Mouse (Mus musculus) myocyte (in vitro differentiated cells): ENCODE measurements at regions not wholly inside any gene's neighbourhood (a gene's known extent, or its start where the extent isn't known, plus 50 kb on each side); places are given as distances from the start of the nearest gene placed in this dataset.

Source experiments
- H3K27me3 ChIP-seq: one replicate; pipeline ENCODE4 v1.6.1; 2011; ENCODE audit not compliant: control insufficient read depth, insufficient read depth, insufficient read length
- H3K36me3 ChIP-seq: one replicate; pipeline ENCODE4 v1.6.1; 2011; ENCODE audit not compliant: control insufficient read depth, insufficient read depth
- H3K4me2 ChIP-seq: one replicate; pipeline ENCODE4 v1.6.1; 2011; ENCODE audit warnings: low read depth, control low read depth
- H3K4me3 ChIP-seq: one replicate; pipeline ENCODE4 v1.5.1; 2011; ENCODE audit warnings: mild to moderate bottlenecking, control low read depth, moderate library complexity
- H3K79me2 ChIP-seq: one replicate; pipeline ENCODE4 v1.6.1; 2011; ENCODE audit not compliant: control insufficient read depth, insufficient read depth
- H3ac ChIP-seq: one replicate; pipeline ENCODE4 v1.6.1; 2011; ENCODE audit not compliant: control insufficient read depth, insufficient read length
- CEBPB ChIP-seq: IDR thresholded peaks from 2 replicates; pipeline ENCODE4 v1.6.1; 2011; ENCODE audit warnings: mild to moderate bottlenecking, moderate library complexity; ENCODE audit not compliant: poor library complexity, insufficient read depth, severe bottlenecking
- E2F4 ChIP-seq: IDR thresholded peaks from one replicate; pipeline ENCODE4 v1.6.1; 2011; ENCODE audit warnings: mild to moderate bottlenecking, control low read depth, moderate library complexity; ENCODE audit not compliant: insufficient read depth
- MAX ChIP-seq: IDR thresholded peaks from one replicate; pipeline ENCODE4 v1.6.1; 2011; ENCODE audit warnings: low read depth, mild to moderate bottlenecking, control low read depth
- MYOD1 ChIP-seq, 3 experiments: IDR thresholded peaks; one replicate each; pipeline ENCODE4 v1.6.1; 2011; ENCODE audit warnings: control low read depth in 2 of 3, low read depth in 2 of 3, mild to moderate bottlenecking in 2 of 3, moderate library complexity in 1 of 3; ENCODE audit not compliant: insufficient read length in 2 of 3, control insufficient read depth in 1 of 3
- MYOG ChIP-seq, 3 experiments: IDR thresholded peaks; one replicate each; pipeline ENCODE4 v1.6.1; 2011; ENCODE audit warnings: control low read depth in 2 of 3, low read depth in 2 of 3, mild to moderate bottlenecking in 2 of 3; ENCODE audit not compliant: insufficient read length in 2 of 3, control insufficient read depth in 1 of 3, insufficient read depth in 1 of 3
- POLR2A ChIP-seq: IDR thresholded peaks from one replicate; pipeline ENCODE4 v1.6.1; 2011; ENCODE audit warnings: low read depth, mild to moderate bottlenecking, control low read depth, moderate library complexity; ENCODE audit not compliant: insufficient read length
- POLR2AphosphoS2 ChIP-seq: IDR thresholded peaks from one replicate; pipeline ENCODE4 v1.6.1; 2011; ENCODE audit warnings: low read depth, control low read depth; ENCODE audit not compliant: insufficient read length
- REST ChIP-seq: IDR thresholded peaks from one replicate; pipeline ENCODE4 v1.6.1; 2011; ENCODE audit warnings: mild to moderate bottlenecking, control low read depth, moderate library complexity; ENCODE audit not compliant: insufficient read depth, insufficient read length
- SRF ChIP-seq: IDR thresholded peaks from one replicate; pipeline ENCODE4 v1.6.1; 2011; ENCODE audit warnings: low read depth; ENCODE audit not compliant: control insufficient read depth, insufficient read length
- TCF12 ChIP-seq: IDR thresholded peaks from one replicate; pipeline ENCODE4 v1.6.1; 2011; ENCODE audit warnings: mild to moderate bottlenecking, control low read depth; ENCODE audit not compliant: poor library complexity, insufficient read depth, severe bottlenecking
- TCF3 ChIP-seq: IDR thresholded peaks from one replicate; pipeline ENCODE4 v1.6.1; 2011; ENCODE audit warnings: low read depth, control low read depth; ENCODE audit not compliant: insufficient read length
- USF1 ChIP-seq: IDR thresholded peaks from one replicate; pipeline ENCODE4 v1.6.1; 2011; ENCODE audit warnings: low read depth, mild to moderate bottlenecking, control low read depth, moderate library complexity

DNA sequence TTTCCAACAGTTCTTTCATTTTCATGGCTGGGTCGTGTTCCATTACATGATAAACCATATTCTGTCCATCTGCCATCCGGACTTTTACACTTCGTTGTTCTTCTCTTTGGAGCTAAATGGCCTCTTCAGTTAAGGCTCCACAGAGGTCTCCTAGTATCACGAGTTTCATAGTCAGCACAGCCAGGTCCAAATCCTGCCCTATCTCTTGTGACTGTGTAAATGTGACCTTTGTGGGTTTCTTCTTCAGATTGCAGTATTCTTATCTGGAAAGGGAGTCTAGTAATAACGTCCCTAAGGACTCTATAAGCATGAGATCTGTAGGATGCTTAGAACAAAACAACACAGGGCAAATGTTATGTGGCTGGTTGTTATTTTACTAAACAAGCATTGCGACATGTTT lies 57.1 kb upstream of the Bbx start:
- H3K27me3 ChIP-seq: no peaks in the 10 kb centered on the region

DNA sequence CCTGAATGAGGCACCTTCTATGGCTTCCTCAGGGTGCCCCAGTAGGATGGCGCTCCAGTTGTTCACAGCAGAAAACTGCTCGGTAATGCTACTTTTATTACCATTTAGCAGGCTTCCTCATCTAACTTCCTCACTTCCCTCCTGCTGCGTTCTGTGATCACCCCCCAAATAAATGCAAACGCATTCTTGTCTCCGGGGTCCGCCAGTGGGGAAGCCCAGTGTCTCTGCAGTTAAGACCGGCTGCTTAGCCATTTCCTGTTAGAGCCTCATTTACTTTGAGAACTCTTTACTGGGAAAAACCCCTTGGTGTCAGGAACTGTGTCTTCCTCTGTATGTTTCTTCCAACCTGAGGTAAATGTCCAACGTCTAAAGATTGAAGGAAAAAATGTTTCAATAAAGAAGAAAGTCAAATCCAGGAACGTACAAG lies 50.2 kb upstream of the Bbx start:
- H3ac ChIP-seq: no peak overlapping the region
- no peak for TF ChIP-seq REST
- no peak overlapping the region for H3K4me2 ChIP-seq
- no peaks in the 10 kb centered on the region for H3K27me3 ChIP-seq
- H3K79me2 ChIP-seq: no peaks in the 10 kb centered on the region
- H3K4me3 ChIP-seq: no peak overlapping the region
- no peaks in the 10 kb centered on the region for H3K36me3 ChIP-seq

More for the DNA sequence above, 57.1 kb upstream of the Bbx start:
- Histone ChIP-seq H3K4me2 (no peak overlapping the region), H3ac (no peak overlapping the region), H3K4me3 (no peak overlapping the region), H3K79me2 (no peaks in the 10 kb centered on the region), H3K36me3 (no peaks in the 10 kb centered on the region)
- no peak for TF ChIP-seq SRF
- TF ChIP-seq MYOG (IDR thresholded peaks at IDR 0.05; ENCODE audit: control insufficient read depth in 1 of 3, insufficient read depth in 1 of 3, insufficient read length in 2 of 3, low read depth in 2 of 3): no peak
- no peak for TF ChIP-seq CEBPB
- no peak for TF ChIP-seq E2F4
- TF ChIP-seq USF1: no peak
- no peak for TF ChIP-seq POLR2A
- no peak for TF ChIP-seq POLR2AphosphoS2
- TF ChIP-seq TCF3: no peak
- TF ChIP-seq MYOD1 (IDR thresholded peaks at IDR 0.05; ENCODE audit: control insufficient read depth in 1 of 3, insufficient read length in 2 of 3, low read depth in 2 of 3): no peak
- TF ChIP-seq TCF12: no peak
- TF ChIP-seq REST: no peak
- no peak for TF ChIP-seq MAX
